Mouse (Mus musculus) neural tube, embryonic 11.5 days (tissue): ENCODE measurements around the gene Sema3g. TPM values are rescaled to one million over a fixed set of nuclear protein-coding genes. Genes with fewer than 3 reads are reported as not detected.

Experiments used
- ATAC-seq: fragments of 200-750 bp; cut with Nextera tagmentation; 2 replicates; pipeline ENCODE4 v1.8.0; 2017; ENCODE audit warnings: moderate number of reproducible peaks, mild to moderate bottlenecking, moderate TSS enrichment, moderate library complexity; ENCODE audit not compliant: insufficient read depth, low FRiP score, low TSS enrichment
- DNase-seq: peaks from one replicate; pipeline ENCODE4 v3.0.0-alpha.2; 2015; ENCODE audit warnings: low spot score
- H3K27ac ChIP-seq: fragments of 300-500 bp; sonication (generic); 2 replicates; pipeline ENCODE4 v1.5.1; 2014; ENCODE audit warnings: low read depth, mild to moderate bottlenecking, low read length
- H3K27me3 ChIP-seq: fragments of 300-500 bp; sonication (generic); 2 replicates; pipeline ENCODE4 v1.6.1; 2014; ENCODE audit warnings: mild to moderate bottlenecking, low read length, mixed read lengths; ENCODE audit not compliant: control insufficient read depth, insufficient read depth
- H3K36me3 ChIP-seq: fragments of 300-500 bp; sonication (generic); 2 replicates; pipeline ENCODE4 v1.6.1; 2014; ENCODE audit warnings: mild to moderate bottlenecking, low read length, moderate library complexity, mixed read lengths; ENCODE audit not compliant: control insufficient read depth, insufficient read depth
- H3K4me1 ChIP-seq: fragments of 300-500 bp; sonication (generic); 2 replicates; pipeline ENCODE4 v1.6.1; 2014; ENCODE audit warnings: low read length, mixed read lengths; ENCODE audit not compliant: control insufficient read depth, insufficient read depth
- H3K4me2 ChIP-seq: fragments of 300-500 bp; sonication (generic); 2 replicates; pipeline ENCODE4 v1.6.1; 2014; ENCODE audit warnings: low read depth, mild to moderate bottlenecking, moderate library complexity
- H3K4me3 ChIP-seq: fragments of 300-500 bp; sonication (generic); 2 replicates; pipeline ENCODE4 v1.5.1; 2014; ENCODE audit warnings: low read depth, low read length
- H3K9ac ChIP-seq: fragments of 300-500 bp; sonication (generic); 2 replicates; pipeline ENCODE4 v1.6.1; 2014; ENCODE audit warnings: mild to moderate bottlenecking, low read length
- H3K9me3 ChIP-seq: fragments of 300-500 bp; sonication (generic); 2 replicates; pipeline ENCODE4 v1.6.1; 2016; ENCODE audit warnings: low read length; ENCODE audit not compliant: control insufficient read depth
- WGBS: fragments of 180-500 bp; shearing (Covaris S2); extraction: QIAGEN DNeasy Blood & Tissue Kit; methylation state at CpG from one replicate; pipeline ENCODE4 v1.1.7; 2014; 5-methylcytosine and 5-hydroxymethylcytosine counted together
- polyA plus RNA-seq: library from polyadenylated mRNA; unstranded; fragments of >200 nt; fragmentation: Nextera tagmentation; extraction: Ambion mirVana; gene quantifications from 2 replicates; pipeline ENCODE4 v1.2.1, GENCODE M21; 2014

The Sema3g gene
- polyA plus RNA-seq, 1 experiment from 2014 or later, result 0.21 TPM

GRCm38 (mm10) chr14:31268301-31269001 lies 50.8 kb downstream of the Sema3g start:
- Histone ChIP-seq H3K9ac (no peak overlapping the region; the same call in 1 of the 2 replicates), H3K27me3 (no peaks in the 10 kb centered on the region), H3K9me3 (no peaks in the 10 kb centered on the region), H3K27ac (0 out of 2 replicates have a peak overlapping the region, but pooled peaks have one; percentile 34), H3K4me2 (no peak overlapping the region), H3K4me1 (peaks cover 19% of the 10 kb centered on the region), H3K36me3 (no peaks in the 10 kb centered on the region), H3K4me3 (no peak overlapping the region)
- DNase-seq (peak; percentile 38), ATAC-seq (peak; percentile 33; the same call in 1 of the 2 replicates)
- 63% methylated on average over 9 of the region's 9 CpGs for WGBS

- Histone ChIP-seq H3K9ac (peak overlapping the region; percentile 35; the same call in 1 of the 2 replicates), H3K36me3 (no peaks in the 10 kb centered on the region), H3K4me3 (0 out of 2 replicates have a peak overlapping the region, but pooled peaks have one; percentile 20), H3K27me3 (no peaks in the 10 kb centered on the region), H3K27ac (0 out of 2 replicates have a peak overlapping the region, but pooled peaks have one; percentile 20), H3K4me2 (peak overlapping the region; percentile 35), H3K9me3 (no peaks in the 10 kb centered on the region), H3K4me1 (peaks cover 19% of the 10 kb centered on the region)
- WGBS, result 15% methylated on average over 25 of the region's 28 CpGs
- DNase-seq (peak; percentile 79), ATAC-seq (peak; percentile 75)
Measured at GRCm38 (mm10) chr14:31269456-31270100, 51.9 kb downstream of the Sema3g start.

- ATAC-seq, result no peak
- H3K4me3 ChIP-seq, result no peak overlapping the region
- peaks cover 19% of the 10 kb centered on the region for H3K4me1 ChIP-seq
- no peak overlapping the region for H3K4me2 ChIP-seq
- no peaks in the 10 kb centered on the region for H3K36me3 ChIP-seq
- no peak overlapping the region for H3K27ac ChIP-seq
- H3K9me3 ChIP-seq, result no peaks in the 10 kb centered on the region
- H3K27me3 ChIP-seq, result no peaks in the 10 kb centered on the region
- DNase-seq, result no peak
- no peak overlapping the region for H3K9ac ChIP-seq
- WGBS, result 90% methylated on average over 6 of the region's 6 CpGs
Measured at GRCm38 (mm10) chr14:31271121-31271520, 53.5 kb downstream of the Sema3g start.

DNA sequence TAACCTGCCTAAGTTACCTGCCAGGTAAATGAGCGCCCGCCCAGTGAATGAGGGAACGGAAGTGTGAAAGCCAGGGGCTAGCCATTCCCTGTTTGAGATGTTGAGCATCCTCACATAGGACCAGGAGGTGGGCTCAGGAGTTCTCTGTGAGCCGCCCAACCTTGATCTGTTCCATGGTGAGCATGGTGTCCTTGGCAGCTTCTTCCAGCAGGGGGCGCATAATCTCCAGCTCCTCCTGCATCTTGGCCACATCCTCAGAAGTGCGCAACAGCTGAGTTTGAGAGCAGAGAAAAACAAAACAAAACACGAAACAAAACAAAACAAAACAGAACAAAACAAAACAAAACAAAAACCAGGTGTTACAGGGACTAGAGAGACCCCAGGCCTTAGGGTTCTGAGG lies 54.5 kb downstream of the Sema3g start:
- no peak overlapping the region for H3K4me2 ChIP-seq
- no peaks in the 10 kb centered on the region for H3K27me3 ChIP-seq
- no peak overlapping the region for H3K27ac ChIP-seq
- DNase-seq, result peak; percentile 82
- H3K9me3 ChIP-seq, result no peaks in the 10 kb centered on the region
- no peak overlapping the region for H3K4me3 ChIP-seq
- H3K9ac ChIP-seq, result no peak overlapping the region
- WGBS, result 27% methylated on average over 7 of the region's 7 CpGs
- H3K4me1 ChIP-seq, result peaks cover 19% of the 10 kb centered on the region
- H3K36me3 ChIP-seq, result no peaks in the 10 kb centered on the region
- no peak for ATAC-seq

Other genes starting within 250 kb of the Sema3g start
- gene Glt8d1, start 216.5 kb upstream of the Sema3g start, polyA plus RNA-seq, result 54.9 and 59.2 TPM in 2 replicates
- gene Spcs1, start 216.2 kb upstream of the Sema3g start, polyA plus RNA-seq, result 260 and 262 TPM in 2 replicates
- gene Pbrm1, start 198.7 kb upstream of the Sema3g start, polyA plus RNA-seq, result 120 and 122 TPM in 2 replicates
- 101 and 107 TPM in 2 replicates for gene Gnl3, start 198.7 kb upstream of the Sema3g start, polyA plus RNA-seq
- gene Smim4, start 88.9 kb upstream of the Sema3g start, polyA plus RNA-seq, result 58.9 and 62.5 TPM in 2 replicates
- 537 and 588 TPM in 2 replicates for gene Nt5dc2, start 86.8 kb upstream of the Sema3g start, polyA plus RNA-seq
- gene Stab1, start 49.2 kb upstream of the Sema3g start, polyA plus RNA-seq, result 18.7 and 23.8 TPM in 2 replicates
- gene Tnnc1, start 9.5 kb upstream of the Sema3g start, polyA plus RNA-seq, result 63.0 and 83.2 TPM in 2 replicates
- gene Nisch, start 914 bp upstream of the Sema3g start, polyA plus RNA-seq, result 322 and 326 TPM in 2 replicates
- gene Phf7, start 33.5 kb downstream of the Sema3g start, polyA plus RNA-seq, result 12.7 and 13.1 TPM in 2 replicates
- 113 and 125 TPM in 2 replicates for gene Bap1, start 33.6 kb downstream of the Sema3g start, polyA plus RNA-seq
- 5.9 and 7.6 TPM in 2 replicates for gene Dnah1, start 106.0 kb downstream of the Sema3g start, polyA plus RNA-seq
- 51.0 and 52.0 TPM in 2 replicates for gene Capn7, start 118.8 kb downstream of the Sema3g start, polyA plus RNA-seq
- 17.2 and 20.1 TPM in 2 replicates for gene Sh3bp5, start 218.2 kb downstream of the Sema3g start, polyA plus RNA-seq